Mouse (Mus musculus) gastrocnemius, adult 18-20 months (tissue): ENCODE data around the gene Ttll5. TPM values are rescaled to one million over a fixed set of nuclear protein-coding genes. Genes with fewer than 3 reads are reported as not detected.

Experiments
- DNase-seq: peaks from one replicate; pipeline ENCODE4 v3.0.0; 2021; ENCODE audit warnings: low spot score
- total RNA-seq, 2 experiments: library from RNA; stranded (reverse); gene quantifications; 2 replicates each; pipeline ENCODE4 v1.2.3; 2021

Gene Ttll5
- total RNA-seq, 2 experiments from 2014 or later: 5.8 to 5.9 TPM

DNA sequence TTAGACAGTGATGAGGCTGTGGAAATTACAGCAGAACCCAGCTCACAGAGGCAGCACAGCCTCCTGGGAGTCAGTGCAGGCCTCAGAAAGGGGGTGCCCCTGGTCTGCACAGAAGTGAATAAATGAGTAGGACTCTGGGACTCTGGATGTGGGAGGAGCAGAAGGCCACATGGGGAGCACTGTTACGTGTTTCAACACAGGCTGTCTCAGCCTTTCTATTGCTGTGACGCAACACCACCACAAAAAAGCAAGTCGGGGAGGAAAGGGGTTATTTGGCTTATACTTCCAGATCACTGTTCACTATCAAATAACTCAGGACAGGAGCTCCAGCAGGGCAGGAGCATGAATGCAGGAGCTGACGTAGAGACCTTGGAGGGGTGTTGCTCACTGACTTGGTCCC is 271.3 kb downstream of the Ttll5 start:
- no peak for DNase-seq

DNA sequence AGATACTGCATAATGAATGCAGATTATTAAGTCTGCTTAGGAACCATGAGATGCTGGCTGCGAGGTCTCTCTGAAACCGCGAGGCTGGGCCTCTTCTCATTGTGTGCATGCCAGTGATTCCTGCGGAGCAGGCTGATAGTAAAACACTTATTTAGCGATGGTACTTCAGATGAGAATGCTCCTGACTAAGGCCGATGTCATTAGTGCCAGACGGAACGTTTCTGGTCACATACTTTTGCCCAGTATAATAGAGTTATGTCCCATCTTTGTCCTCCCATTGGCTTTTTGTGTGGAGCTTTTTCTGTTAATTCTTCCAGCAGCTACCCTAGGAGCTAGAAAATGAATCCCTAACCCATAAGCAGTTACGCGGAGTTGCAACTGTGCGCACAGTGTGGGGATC is 273.3 kb downstream of the Ttll5 start:
- DNase-seq: no peak

GRCm38 (mm10) chr12:86100711-86101110 is 276.3 kb downstream of the Ttll5 start:
- no peak for DNase-seq

- DNase-seq: no peak
Observed at GRCm38 (mm10) chr12:86102686-86103085, 278.2 kb downstream of the Ttll5 start.

DNA sequence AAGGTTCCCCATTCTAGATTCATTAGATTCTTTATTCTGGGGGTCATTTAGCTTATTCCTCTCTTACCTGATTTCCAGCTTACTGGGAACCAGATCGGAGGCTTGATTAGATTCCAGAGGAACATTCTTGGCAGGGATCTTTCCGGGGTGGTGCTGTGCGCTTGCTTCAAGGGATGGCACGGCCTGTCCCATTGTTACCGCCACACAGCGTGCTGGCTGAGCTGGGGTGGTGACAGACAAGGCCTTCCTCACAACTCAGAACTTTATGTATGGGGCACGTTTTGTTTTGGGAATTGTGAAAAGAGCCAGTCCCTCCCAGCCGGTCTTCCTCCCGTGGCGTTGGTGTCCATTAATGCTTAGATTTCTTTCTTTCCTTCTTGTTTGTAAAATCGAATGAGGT is 278.9 kb downstream of the Ttll5 start:
- DNase-seq: no peak

GRCm38 (mm10) chr12:86103852-86104251 is 279.4 kb downstream of the Ttll5 start:
- no peak for DNase-seq

- no peak for DNase-seq
Observed at GRCm38 (mm10) chr12:86104297-86104696, 279.8 kb downstream of the Ttll5 start.

DNA sequence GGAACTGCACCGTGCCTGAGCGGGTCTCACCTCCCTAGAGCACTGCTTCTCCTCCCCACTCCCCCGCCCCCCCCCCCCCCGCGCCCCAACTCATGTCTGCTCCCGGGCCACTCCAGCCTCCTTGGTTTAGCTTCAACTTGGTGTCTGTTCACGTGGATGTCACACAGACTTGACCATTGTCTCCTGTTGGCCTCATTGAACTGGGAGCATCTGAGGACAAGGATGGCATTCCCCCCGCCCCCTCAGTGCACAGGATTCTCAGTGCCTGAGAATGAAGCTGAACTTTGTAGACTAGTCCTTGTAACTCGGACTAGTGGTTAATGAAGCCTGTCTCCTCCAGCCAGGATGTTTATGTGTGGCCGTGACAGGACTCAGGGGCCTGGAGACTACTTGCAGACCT is 281.1 kb downstream of the Ttll5 start:
- DNase-seq: no peak

- no peak for DNase-seq
Observed at GRCm38 (mm10) chr12:86106086-86106485, 281.6 kb downstream of the Ttll5 start.

GRCm38 (mm10) chr12:86107645-86108044 is 283.2 kb downstream of the Ttll5 start:
- DNase-seq: no peak

DNA sequence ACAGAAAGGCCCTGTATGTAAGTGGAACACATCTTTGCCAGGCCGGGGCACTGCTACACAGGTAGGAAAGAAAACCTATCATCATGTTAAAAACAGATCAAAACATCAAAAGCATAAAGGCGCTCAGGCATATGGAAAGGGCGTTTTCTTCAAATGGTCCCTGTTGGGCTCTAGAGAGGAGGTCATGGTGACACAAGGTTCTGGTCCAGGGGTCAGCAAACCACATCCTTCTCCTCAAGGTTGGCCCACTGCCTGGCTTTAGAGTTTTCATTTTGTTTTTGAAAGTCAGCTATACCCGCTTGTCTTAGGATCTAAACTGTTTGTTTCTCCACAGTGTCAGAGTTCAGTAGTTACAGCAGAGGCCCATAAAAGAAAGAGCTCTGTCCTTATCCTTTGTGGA is 285.1 kb downstream of the Ttll5 start:
- no peak for DNase-seq

DNA sequence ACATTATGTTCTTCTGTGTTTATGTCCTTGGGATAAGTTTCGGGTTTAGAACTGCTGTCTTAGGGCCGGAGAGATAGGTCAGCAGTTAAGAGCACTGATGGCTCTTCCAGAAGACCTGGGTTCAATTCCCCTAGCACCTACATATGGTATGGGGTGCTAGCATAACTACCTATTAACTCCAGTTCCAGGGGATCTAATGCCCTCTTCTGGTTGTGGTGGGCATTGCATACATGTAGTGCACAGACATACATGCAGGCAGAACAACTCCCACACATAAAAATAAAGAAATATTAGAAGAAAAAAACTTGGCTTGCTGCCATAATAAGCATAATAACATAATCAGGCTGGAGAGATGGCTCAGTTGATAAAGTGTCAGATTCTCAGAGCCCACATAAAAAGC is 286.2 kb downstream of the Ttll5 start:
- peak; percentile 30 for DNase-seq

Other genes starting within 250 kb of the Ttll5 start
- 1 to 10 TPM; 3.6 to 4.7 TPM for gene Jdp2, start 225.6 kb upstream of the Ttll5 start, total RNA-seq
- gene Batf, start 138.0 kb upstream of the Ttll5 start, total RNA-seq: under 1 TPM in 1 of 2 experiments, not detected in 1; 0.32 TPM
- under 1 TPM; 0.21 to 0.38 TPM for gene Flvcr2, start 78.1 kb upstream of the Ttll5 start, total RNA-seq
- gene Erg28, start 109 bp upstream of the Ttll5 start, total RNA-seq: 1 to 10 TPM; 1.9 to 2.3 TPM